Mouse (Mus musculus) neural tube, embryonic 10.5 days (tissue): ENCODE measurements at regions not wholly inside any gene's neighbourhood (a gene's known extent, or its start where the extent isn't known, plus 50 kb on each side); places are given as distances from the start of the nearest gene placed in this dataset.

Source experiments
- DNase-seq: peaks from one replicate; pipeline ENCODE4 v3.0.0-alpha.2; 2017; ENCODE audit warnings: low spot score; ENCODE audit errors: extremely low spot score

DNA sequence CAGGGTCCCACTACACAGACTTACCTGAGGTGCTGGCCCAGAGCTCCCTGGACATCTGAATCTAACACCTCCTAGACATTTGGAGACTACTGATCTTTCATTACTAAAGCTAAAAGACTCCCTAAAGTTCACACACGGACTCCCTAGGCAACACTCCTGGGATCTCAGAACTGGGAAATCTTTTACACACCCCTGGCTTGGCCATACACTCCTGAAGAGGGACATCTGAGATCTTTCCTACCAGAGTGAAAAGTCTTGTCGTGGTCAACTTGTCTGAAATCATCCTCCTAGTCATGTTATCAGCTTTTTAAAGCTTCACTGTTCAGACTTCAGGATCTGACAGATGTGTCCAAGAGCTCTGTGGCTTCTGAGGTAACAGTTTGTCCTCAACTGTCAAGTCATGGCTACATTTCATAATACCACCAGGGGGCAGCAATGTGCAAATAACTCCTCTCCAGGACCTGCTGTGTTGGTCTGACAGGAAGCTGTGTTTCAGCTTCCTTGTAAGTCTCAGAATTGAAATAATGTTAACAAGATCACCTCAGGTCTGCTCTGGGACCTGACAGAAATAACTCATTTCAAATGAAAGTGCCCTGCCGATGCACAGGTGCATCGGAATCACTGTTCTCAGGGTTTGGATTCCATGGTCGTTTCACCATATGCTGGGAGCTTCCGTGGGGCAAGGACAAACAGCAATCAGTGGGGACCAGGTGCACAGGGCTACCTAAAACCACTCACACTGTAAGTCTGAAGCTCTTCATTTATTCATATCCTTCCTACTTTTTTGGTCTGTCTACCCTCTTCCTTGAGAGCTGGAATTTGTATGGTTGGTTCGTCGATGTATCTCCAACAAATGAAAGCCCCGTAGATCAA is 92.3 kb upstream of the C1qtnf7 start:
- DNase-seq: peak; percentile 65

DNA sequence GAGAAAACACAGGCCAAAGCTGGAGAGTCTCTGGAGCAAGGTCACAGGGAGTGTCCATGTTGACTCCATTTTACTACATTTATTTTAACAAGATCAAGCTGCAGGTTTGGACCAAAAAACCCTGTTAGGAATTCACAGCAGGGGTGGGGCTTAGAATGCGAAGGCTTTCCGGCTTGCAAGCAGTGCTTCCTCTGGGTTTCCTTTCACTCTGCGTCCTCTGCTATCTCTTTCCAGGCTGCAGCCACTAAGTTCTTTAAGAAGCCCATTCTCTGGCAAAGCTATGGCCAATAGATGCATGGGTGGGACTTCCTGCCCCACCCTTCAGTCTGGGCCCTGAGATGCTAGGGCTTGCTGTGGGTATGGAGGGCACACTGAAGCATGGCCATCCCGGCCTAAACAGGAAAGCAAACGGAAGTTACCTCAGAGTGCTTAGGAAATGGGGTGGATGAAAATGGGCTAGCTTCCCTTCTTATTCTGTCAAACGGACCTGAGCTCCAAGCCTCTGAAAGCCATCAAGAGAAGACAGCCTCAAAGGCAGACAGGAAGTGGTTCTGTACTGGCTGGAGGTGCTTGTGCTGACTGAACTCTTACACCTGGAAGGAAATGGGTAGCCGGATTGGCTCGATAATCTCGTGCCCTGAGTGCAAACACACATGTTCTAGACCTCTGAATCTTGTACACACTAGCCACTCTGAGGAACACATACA is 90.6 kb upstream of the C1qtnf7 start:
- DNase-seq: no peak

DNA sequence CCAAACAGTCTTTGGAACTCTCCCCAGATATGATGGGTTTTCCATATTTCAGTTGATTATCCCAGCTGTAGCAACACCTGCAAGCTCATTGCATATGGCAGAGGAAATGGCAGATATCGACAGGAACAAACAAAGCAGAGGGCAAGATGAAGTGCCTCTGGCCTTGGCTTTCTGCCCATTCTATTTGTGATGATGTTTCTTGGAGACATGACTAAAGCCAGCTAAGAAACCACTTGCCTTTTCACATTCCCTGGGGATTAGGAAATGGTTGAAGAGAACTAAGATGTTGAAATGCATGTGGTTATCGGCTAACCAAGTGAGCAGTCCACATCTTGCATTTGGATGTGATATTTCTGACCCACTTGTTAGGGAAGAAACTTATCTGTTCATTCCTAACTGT is 82.0 kb upstream of the C1qtnf7 start:
- no peak for DNase-seq

DNA sequence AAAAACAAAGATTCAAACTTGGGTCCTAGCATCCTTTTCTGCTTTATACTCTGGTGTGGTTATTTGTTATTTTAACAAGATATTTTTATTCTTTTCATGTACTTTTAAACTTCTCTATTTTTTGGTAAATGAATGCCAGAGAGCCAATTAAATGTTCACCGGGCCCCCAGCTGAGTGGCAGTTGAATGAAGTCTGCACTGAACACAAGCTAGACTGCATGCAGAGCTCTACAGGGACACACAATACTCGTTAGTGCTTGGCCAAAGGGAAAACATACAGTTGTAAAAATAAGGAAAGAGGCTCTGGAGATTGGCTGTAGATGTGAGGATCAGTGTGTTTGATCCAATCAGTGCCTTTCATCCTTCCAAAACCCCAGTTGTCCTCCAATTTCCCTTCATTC is 76.1 kb upstream of the C1qtnf7 start:
- no peak for DNase-seq

DNA sequence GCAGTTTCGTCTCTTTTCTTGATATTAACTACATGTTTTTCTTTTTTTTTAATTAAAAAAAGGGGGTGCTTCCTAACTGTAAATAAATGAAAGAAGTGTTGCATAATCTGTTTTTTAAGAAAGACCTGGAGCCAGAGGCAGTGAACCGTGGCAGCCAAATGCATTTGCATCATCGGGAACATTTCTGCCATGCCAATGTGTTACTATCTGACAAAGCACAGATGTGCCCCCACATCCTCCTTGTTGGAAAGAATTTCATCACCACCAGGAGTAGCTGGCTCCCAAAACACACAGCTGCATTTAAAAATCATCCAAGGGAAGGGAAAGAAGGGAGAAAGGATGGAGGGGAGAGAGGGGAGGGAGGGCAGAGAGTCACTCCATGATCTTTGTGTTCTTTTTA is 74.0 kb upstream of the C1qtnf7 start:
- no peak for DNase-seq

DNA sequence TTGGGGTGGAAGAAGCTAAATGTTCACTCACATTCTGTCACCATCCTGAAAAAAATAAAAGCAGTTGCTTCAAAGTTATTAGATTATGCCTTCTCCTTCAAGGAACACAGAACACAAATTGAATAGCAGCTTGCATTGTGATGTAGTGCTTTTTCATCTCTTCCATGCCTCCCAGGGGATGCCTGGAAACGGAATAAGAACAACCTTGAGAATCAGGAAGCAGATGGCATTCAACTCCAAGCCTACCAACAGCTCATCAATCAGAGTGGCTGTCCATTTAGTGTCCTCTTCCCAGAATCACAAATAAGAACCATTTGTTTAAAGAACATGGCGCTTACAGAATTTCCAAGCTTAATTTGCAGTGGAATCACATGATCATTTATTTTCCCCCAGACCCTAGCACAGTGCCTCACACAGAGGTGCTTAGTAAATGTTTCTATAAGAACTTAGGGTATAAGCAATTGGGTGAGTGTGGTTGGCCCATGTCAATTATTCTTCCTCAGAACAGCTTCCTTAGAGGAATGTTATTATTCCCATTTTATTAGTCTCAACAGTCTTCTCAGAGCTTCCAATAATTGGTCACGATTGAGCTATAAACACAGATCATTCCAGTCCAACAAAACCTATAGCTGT is 70.6 kb upstream of the C1qtnf7 start:
- no peak for DNase-seq

DNA sequence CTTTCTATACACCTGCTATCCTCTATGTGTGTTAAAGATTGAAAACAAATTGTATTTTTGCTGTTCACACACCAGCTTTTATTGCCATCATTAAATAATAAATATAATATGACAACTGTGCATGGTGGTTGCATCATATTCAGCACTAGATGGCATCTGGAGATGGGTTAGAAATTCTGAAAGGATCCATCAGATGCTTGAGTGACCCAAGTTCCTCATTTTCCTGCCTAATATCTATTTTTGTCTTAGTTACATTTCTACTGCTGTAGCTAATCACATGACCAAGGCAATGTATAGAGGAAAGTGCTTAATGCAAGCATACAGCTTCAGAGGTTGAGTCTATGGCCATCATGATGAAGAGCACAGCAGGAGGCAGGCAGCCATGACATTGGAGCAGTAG is 69.7 kb upstream of the C1qtnf7 start:
- DNase-seq: no peak

DNA sequence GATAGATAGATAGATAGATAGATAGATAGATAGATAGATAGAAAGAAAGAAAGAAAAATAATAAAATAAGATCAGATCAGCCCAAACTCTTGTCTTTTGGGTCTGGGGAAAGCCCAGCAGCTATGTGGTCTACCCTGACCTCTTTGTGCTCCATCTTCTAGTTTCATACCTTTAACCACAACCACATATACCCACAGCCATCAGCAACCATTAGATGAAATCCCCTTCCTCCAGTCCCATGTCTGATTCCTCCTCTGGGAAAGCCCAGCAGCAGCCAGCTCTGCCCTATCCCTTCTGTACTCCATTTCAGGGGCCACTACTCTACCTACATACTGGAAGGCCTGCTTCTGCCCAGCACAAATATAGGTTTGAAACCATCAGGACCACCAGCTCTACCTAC is 69.0 kb upstream of the C1qtnf7 start:
- DNase-seq: no peak

DNA sequence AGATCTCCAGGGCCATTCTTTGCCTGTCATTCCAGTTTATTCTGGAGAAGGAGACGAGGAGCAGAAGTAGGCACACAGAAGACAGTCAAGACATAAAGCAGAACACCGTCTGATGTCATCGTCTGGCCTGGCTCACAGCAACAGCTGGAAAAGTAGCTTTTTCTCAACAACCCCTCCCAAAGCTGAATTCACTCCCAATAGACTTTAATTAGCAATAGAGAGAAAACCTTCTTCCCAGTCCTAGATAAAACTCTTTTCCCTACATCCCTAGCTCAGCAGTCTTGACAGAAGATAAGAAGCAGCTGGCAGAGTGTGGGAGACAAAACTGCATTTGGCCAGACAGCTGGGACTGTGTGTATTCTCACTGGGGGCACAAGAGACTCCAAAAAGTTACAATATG is 59.3 kb upstream of the C1qtnf7 start:
- DNase-seq: no peak

DNA sequence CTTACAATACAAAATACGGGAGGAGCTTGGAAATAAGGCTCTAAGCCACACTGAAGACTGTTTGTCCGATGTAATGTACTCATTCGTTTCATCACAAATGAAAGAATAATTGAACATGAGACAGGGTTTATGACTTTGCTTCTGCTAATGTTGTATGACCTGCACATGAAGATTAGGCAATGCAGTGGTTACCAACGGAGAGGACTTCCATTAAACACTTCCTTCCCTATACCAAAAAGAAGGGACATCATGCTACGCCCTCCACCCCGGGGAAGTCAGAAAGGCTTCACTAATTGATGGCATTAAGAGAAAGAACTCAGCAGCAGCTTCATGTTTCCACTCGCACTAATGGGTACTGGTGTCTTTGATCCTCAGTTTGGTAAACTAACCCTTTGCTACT is 57.6 kb upstream of the C1qtnf7 start:
- no peak for DNase-seq

DNA sequence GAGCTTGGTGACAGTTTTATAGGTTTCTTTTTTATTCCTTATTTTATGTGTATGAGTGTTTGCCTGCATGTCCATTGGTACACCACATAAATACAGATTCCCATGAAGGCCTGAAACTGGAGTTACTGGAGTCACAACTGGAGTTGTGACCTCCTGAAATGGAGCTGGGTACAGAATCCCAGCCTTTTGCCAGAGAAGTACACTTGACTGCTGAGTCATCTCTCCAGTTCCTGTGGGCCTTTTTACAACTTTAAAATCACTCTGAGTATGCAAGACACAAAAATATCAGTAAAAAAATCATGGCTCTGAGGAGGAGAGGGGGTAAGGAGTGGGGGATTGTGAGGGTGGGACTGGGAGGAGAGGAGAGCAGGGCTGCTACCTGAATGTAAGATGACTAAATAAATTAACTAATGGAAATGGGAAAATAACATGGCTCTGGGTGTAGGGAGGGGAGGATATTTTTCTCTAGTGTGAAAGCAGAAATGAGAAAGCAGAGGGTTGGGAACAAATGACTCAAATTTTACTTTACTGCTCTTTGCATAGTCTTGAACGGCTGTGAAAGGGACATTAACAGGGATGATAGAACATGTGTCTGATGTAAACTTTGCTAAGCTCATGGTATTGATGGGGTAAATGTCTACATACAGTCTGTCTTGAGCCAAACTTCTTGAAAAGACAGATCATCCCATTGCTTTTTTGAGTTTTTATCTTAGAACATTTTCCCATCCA is 53.2 kb upstream of the C1qtnf7 start:
- no peak for DNase-seq
